Mouse (Mus musculus): ENCODE measurements around the gene 2210408I21Rik. TPM values are rescaled to one million over a fixed set of nuclear protein-coding genes. Genes with fewer than 3 reads are reported as not detected.

2210408I21Rik gene
- total and polyA plus RNA-seq, 2 experiments from 2014 or later: 9.9 to 15.8 TPM

GRCm38 (mm10) chr13:77295519-77295918 is 160.2 kb downstream of the 2210408I21Rik start:
- Histone ChIP-seq H3K27me3 (ENCODE audit: insufficient read depth, low read length) (no peaks in the 10 kb centered on the region), H3K4me3 (ENCODE audit: low read depth, low read length) (no peak overlapping the region), H3K9ac (replicated peaks; ENCODE audit: low read length, poor library complexity, severe bottlenecking) (no peak overlapping the region), H3K9me3 (ENCODE audit: low read length) (no peaks in the 10 kb centered on the region), H3K36me3 (ENCODE audit: insufficient read depth, low read length) (no peaks in the 10 kb centered on the region), H3K27ac (ENCODE audit: low read depth, low read length) (no peak overlapping the region), H3K4me2 (ENCODE audit: low read depth, low read length, poor library complexity, severe bottlenecking) (no peak overlapping the region), H3K4me1 (ENCODE audit: insufficient read depth, low read length) (no peaks in the 10 kb centered on the region)
- ATAC-seq (ENCODE audit: low FRiP score) (no peak), DNase-seq (ENCODE audit: low spot score) (no peak)
- WGBS: 76% methylated on average over 3 of the region's 3 CpGs
- TF ChIP-seq CTCF (IDR thresholded peaks at IDR 0.05): no peak

- no peak for TF ChIP-seq CTCF (IDR thresholded peaks at IDR 0.05)
- DNase-seq (ENCODE audit: low spot score): no peak
- Histone ChIP-seq H3K9me3 (ENCODE audit: low read length) (no peaks in the 10 kb centered on the region), H3K4me1 (ENCODE audit: insufficient read depth, low read length) (no peaks in the 10 kb centered on the region), H3K27me3 (ENCODE audit: insufficient read depth, low read length) (no peaks in the 10 kb centered on the region), H3K27ac (ENCODE audit: low read depth, low read length) (no peak overlapping the region), H3K36me3 (ENCODE audit: insufficient read depth, low read length) (no peaks in the 10 kb centered on the region), H3K4me3 (ENCODE audit: low read depth, low read length) (no peak overlapping the region), H3K9ac (replicated peaks; ENCODE audit: low read length, poor library complexity, severe bottlenecking) (no peak overlapping the region), H3K4me2 (ENCODE audit: low read depth, low read length, poor library complexity, severe bottlenecking) (no peak overlapping the region)
- 74% methylated on average over 1 of the region's 1 CpGs for WGBS
- no peak for ATAC-seq (ENCODE audit: low FRiP score)
Measured at GRCm38 (mm10) chr13:77324101-77324500, 188.8 kb downstream of the 2210408I21Rik start.

- H3K4me1 ChIP-seq (ENCODE audit: insufficient read depth, low read length): no peaks in the 10 kb centered on the region
- H3K27me3 ChIP-seq (ENCODE audit: insufficient read depth, low read length): no peaks in the 10 kb centered on the region
- TF ChIP-seq CTCF (IDR thresholded peaks at IDR 0.05): no peak
- no peak overlapping the region for H3K9ac ChIP-seq (replicated peaks; ENCODE audit: low read length, poor library complexity, severe bottlenecking)
- WGBS: 77% methylated on average over 5 of the region's 5 CpGs
- DNase-seq (ENCODE audit: low spot score) (no peak), ATAC-seq (ENCODE audit: low FRiP score) (no peak)
- H3K4me2 ChIP-seq (ENCODE audit: low read depth, low read length, poor library complexity, severe bottlenecking): no peak overlapping the region
- H3K4me3 ChIP-seq (ENCODE audit: low read depth, low read length): no peak overlapping the region
- H3K36me3 ChIP-seq (ENCODE audit: insufficient read depth, low read length): no peaks in the 10 kb centered on the region
- no peak overlapping the region for H3K27ac ChIP-seq (ENCODE audit: low read depth, low read length)
- H3K9me3 ChIP-seq (ENCODE audit: low read length): no peaks in the 10 kb centered on the region
Measured at GRCm38 (mm10) chr13:77326174-77326959, 191.0 kb downstream of the 2210408I21Rik start.

GRCm38 (mm10) chr13:77342097-77342496 is 206.8 kb downstream of the 2210408I21Rik start:
- no peak overlapping the region for H3K4me2 ChIP-seq (ENCODE audit: low read depth, low read length, poor library complexity, severe bottlenecking)
- H3K27ac ChIP-seq (ENCODE audit: low read depth, low read length): no peak overlapping the region
- H3K36me3 ChIP-seq (ENCODE audit: insufficient read depth, low read length): no peaks in the 10 kb centered on the region
- 94% methylated on average over 2 of the region's 2 CpGs for WGBS
- no peaks in the 10 kb centered on the region for H3K9me3 ChIP-seq (ENCODE audit: low read length)
- H3K27me3 ChIP-seq (ENCODE audit: insufficient read depth, low read length): no peaks in the 10 kb centered on the region
- H3K9ac ChIP-seq (replicated peaks; ENCODE audit: low read length, poor library complexity, severe bottlenecking): no peak overlapping the region
- H3K4me1 ChIP-seq (ENCODE audit: insufficient read depth, low read length): no peaks in the 10 kb centered on the region
- DNase-seq (ENCODE audit: low spot score) (no peak), ATAC-seq (ENCODE audit: low FRiP score) (no peak)
- no peak for TF ChIP-seq CTCF (IDR thresholded peaks at IDR 0.05)
- H3K4me3 ChIP-seq (ENCODE audit: low read depth, low read length): no peak overlapping the region

- WGBS: 84% methylated on average over 3 of the region's 3 CpGs
- no peak overlapping the region for H3K27ac ChIP-seq (ENCODE audit: low read depth, low read length)
- no peaks in the 10 kb centered on the region for H3K9me3 ChIP-seq (ENCODE audit: low read length)
- no peaks in the 10 kb centered on the region for H3K4me1 ChIP-seq (ENCODE audit: insufficient read depth, low read length)
- no peak overlapping the region for H3K4me3 ChIP-seq (ENCODE audit: low read depth, low read length)
- DNase-seq (ENCODE audit: low spot score): peak; percentile 26
- no peak overlapping the region for H3K4me2 ChIP-seq (ENCODE audit: low read depth, low read length, poor library complexity, severe bottlenecking)
- no peaks in the 10 kb centered on the region for H3K36me3 ChIP-seq (ENCODE audit: insufficient read depth, low read length)
- no peak overlapping the region for H3K9ac ChIP-seq (replicated peaks; ENCODE audit: low read length, poor library complexity, severe bottlenecking)
- no peak for ATAC-seq (ENCODE audit: low FRiP score)
- TF ChIP-seq CTCF (IDR thresholded peaks at IDR 0.05): 0 out of 2 replicates have a peak, but pooled peaks have one; percentile 19
- H3K27me3 ChIP-seq (ENCODE audit: insufficient read depth, low read length): no peaks in the 10 kb centered on the region
Measured at GRCm38 (mm10) chr13:77385448-77385970, 250.2 kb downstream of the 2210408I21Rik start.

- Histone ChIP-seq H3K4me3 (ENCODE audit: low read depth, low read length) (no peak overlapping the region), H3K4me1 (ENCODE audit: insufficient read depth, low read length) (no peaks in the 10 kb centered on the region), H3K36me3 (ENCODE audit: insufficient read depth, low read length) (no peaks in the 10 kb centered on the region), H3K27me3 (ENCODE audit: insufficient read depth, low read length) (no peaks in the 10 kb centered on the region), H3K9me3 (ENCODE audit: low read length) (no peaks in the 10 kb centered on the region), H3K9ac (replicated peaks; ENCODE audit: low read length, poor library complexity, severe bottlenecking) (no peak overlapping the region), H3K27ac (ENCODE audit: low read depth, low read length) (no peak overlapping the region), H3K4me2 (ENCODE audit: low read depth, low read length, poor library complexity, severe bottlenecking) (no peak overlapping the region)
- WGBS: 78% methylated on average over 4 of the region's 4 CpGs
- TF ChIP-seq CTCF (IDR thresholded peaks at IDR 0.05): no peak
- no peak for DNase-seq (ENCODE audit: low spot score)
- no peak for ATAC-seq (ENCODE audit: low FRiP score)
Measured at GRCm38 (mm10) chr13:77386001-77386400, 250.7 kb downstream of the 2210408I21Rik start.

All from midbrain, postnatal 0 days (tissue).